Mouse (Mus musculus) retina, embryonic 14.5 days (tissue): ENCODE measurements around the gene Majin.

ENCODE experiments used
- DNase-seq: peaks from one replicate; pipeline ENCODE4 v3.0.0-alpha.2; 2015; ENCODE audit warnings: low spot score

Majin gene

DNA sequence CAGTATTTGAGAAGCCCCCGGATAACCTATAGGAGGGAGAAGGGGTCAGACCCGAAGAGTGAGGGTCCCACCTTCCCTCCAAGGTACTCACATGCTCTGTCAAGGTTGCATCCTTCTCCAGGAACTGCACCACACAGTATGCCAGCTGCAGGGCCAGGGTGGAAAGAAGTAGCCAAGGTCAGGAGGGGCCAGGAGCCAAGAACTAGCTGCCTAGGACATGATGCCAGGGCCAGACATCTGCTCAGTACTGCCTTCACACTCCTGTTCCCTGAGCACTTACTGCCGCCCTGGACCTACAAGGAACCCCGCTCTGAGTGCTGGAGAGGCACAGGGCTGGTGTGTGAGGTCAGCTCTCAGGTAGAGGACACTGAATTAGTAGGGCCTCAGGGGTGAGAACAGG is 46.2 kb downstream of the Majin start:
- no peak for DNase-seq

GRCm38 (mm10) chr19:6231036-6231435 is 46.8 kb downstream of the Majin start:
- no peak for DNase-seq

DNA sequence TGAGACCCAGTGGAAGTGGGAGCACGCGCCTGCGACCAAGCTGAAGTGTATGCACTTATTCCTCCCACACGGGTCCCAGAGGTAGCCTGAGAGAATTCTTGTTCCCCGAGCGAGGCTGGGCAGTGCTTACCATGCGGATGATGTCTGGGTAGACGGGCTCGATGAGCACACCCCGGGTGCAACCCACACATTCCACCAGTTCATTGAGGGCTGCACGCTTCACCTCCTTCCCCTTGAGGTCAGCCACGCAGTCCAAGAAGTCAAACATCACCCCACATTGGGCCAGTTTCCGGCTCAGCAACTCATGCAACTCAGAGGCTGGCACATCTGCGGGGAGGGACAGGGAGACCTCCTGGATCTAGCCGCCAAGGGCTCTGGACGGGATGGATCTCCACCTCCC is 49.5 kb downstream of the Majin start:
- DNase-seq, result no peak

- no peak for DNase-seq
Observed at GRCm38 (mm10) chr19:6234337-6235083, 50.3 kb downstream of the Majin start.

- DNase-seq, result peak; percentile 89
Observed at GRCm38 (mm10) chr19:6235084-6236052, 51.2 kb downstream of the Majin start, which contains the start of gene Ppp2r5b. Gene Ppp2r5b, minus strand, starts transcription at chr19:6235872.

- peak; percentile 95 for DNase-seq
Observed at GRCm38 (mm10) chr19:6236053-6236441, 51.9 kb downstream of the Majin start.

GRCm38 (mm10) chr19:6236842-6237241 is 52.7 kb downstream of the Majin start:
- DNase-seq, result no peak

GRCm38 (mm10) chr19:6238740-6239139 is 54.6 kb downstream of the Majin start:
- DNase-seq, result no peak

- no peak for DNase-seq
Observed at GRCm38 (mm10) chr19:6240136-6240535, 55.9 kb downstream of the Majin start.

DNA sequence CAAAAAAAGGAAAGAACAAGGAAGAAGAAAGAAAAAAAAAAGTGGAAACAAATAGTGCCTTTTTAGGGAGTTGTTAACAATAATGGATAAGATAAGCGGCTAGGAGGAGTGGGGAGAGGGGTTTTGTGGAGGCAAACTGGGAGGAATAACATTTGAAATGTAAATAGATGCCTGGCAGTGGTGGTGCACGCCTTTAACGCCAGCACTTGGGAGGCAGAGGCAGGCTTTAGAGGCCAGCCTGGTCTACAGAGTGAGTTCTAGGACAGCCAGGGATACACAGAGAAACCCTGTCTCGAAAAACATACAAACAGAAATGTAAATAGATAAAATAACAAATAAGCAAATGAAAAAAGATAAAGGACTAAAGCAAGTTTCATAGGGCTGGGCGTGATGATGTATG is 56.5 kb downstream of the Majin start:
- no peak for DNase-seq

DNA sequence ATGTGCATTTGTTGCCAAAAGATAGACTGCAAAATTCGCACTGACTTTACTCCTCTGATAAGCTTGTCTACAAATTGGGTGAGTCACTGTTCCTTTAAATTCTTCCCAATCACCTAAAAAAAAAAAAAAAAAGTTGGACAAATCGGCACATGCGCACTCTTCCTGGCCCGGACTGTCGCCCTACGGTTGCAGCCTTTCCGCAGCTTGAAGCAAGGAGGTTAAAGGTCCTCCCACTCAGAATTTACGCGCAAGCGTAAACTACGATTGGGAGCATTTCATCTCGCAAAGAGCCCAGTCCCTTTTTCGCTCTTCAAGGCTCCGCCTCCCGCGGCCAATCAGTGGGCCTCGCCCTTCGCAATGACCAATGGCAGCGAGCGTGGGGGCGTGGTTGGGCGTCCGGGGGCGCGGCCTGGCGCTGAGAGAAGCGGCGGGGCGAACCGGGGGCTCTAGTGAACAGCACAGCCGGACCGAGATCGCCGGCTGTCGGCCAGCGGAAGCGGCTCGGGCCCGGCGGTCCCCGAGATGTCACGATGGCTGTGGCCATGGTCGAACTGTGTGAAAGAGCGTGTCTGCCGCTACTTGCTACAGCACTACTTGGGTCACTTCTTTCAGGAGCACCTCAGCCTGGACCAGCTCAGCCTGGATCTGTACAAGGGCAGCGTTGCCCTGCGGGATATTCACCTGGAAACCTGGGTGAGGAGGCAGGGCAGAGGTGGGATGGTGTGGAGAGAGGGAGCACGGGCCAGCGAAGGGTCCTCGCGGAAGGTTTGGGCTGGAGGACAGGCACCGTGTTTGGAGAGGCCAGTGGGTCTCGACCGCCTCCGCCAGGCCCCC is 57.3 kb downstream of the Majin start, which contains the start of gene Atg2a:
Atg2a (plus strand) TSS at position 395 of the 834 bp plus-strand sequence.
- peak; percentile 99 for DNase-seq

DNA sequence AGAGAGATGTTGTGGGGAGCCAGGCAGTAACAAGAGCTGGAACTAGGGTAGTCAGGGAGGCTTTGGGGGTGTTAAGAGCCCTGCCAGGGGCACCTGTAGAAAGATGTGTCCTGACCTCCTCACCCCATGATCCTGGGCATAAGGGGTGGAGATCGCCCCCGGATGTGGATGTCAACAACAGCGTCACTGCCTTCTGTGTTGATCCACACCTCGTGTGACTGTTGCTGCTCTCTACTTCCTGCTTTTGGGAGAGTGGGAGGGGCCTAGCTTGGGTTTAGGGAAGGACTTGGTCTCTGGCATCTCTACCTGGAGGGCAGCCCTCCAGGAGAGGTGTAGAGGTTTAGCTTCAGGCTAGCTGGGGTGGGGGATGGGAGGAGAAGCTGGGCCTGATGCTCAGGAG is 58.1 kb downstream of the Majin start:
- peak; percentile 29 for DNase-seq

- no peak for DNase-seq
Observed at GRCm38 (mm10) chr19:6243226-6243625, 59.0 kb downstream of the Majin start.

DNA sequence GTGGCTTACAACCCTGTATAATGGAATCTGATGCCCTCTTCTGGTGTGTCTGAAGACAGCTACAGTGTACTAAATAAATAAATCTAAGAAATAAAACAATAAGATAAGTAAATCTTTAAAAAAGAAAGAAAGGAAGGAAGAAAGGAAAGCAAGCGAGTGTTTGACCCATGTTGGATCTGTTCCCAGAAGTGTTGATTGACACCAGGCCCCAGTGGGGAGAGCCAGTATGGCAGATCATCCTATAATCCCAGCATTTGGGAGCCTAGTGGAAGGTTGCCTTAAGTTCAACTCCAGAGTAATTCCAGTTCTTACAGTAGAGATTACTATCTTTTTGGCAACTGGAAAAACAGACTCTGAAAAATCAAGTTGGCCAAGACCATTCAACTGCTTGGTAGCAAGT is 61.6 kb downstream of the Majin start:
- no peak for DNase-seq

GRCm38 (mm10) chr19:6247526-6248300 is 63.5 kb downstream of the Majin start:
- no peak for DNase-seq

DNA sequence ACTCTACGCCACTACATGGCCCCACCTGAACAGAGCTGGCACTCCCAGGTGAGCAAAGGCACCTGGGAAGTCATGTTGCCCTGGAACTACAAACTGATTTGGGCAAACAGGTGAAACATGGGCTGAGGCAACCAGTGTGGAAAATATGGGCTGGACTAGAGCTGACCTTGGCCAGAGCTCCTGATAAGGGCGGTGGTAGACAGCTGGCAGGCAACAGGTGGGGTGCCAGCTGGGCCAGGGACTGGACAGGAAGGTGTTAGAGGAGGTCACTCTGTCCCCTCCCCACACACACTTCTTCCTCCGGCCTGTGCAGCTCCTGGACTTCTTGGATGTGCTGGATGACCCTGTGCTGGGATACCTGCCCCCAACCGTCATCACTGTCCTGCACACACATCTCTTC is 68.8 kb downstream of the Majin start:
- no peak for DNase-seq

DNA sequence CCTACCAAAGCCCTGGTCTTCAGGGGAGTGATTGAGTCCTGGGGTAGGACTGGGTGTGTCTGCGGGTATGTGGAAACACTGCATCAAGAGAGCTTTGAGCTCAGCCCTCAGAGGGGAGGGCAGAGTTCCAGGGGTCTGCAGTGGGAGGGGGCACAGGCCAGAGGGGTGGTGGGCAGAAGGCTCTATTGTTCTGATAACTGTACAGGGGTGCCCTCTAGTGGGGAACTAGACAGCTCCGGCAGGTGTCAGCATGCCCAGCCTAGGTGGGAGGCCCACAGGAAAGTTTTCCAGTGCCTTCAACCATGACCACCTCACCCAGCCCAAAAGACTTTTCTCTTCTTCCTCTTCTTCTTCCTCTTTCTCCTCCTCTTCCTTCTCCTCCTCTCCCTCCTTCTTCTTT is 76.2 kb downstream of the Majin start:
- DNase-seq, result peak; percentile 70

GRCm38 (mm10) chr19:6260946-6261345 is 76.8 kb downstream of the Majin start:
- DNase-seq, result no peak

DNA sequence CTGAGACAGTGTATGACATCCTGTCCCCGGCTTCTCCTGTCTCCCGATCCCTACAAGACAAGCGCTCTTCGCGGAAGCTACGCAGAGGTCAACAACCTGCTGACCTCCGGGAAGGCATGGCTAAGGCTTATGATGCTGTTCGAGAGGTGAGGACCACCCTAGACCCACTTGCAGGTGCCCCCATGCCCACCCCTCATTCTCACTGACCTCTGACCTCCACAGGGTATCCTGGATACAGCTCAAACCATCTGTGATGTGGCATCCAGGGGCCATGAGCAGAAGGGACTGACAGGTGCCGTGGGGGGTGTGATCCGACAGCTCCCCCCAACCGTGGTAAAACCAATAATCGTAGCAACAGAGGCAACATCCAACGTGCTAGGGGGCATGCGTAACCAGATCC is 77.2 kb downstream of the Majin start:
- DNase-seq, result no peak

GRCm38 (mm10) chr19:6262222-6262621 is 78.0 kb downstream of the Majin start:
- DNase-seq, result peak; percentile 78

- no peak for DNase-seq
Observed at GRCm38 (mm10) chr19:6262839-6263433, 78.7 kb downstream of the Majin start.
